ENCODE assay signal across 8 mouse cellular contexts in genomic region chr6:48626464-48626863, GRCm38 (mm10). TPM values are rescaled to one million over a fixed set of nuclear protein-coding genes. Genes with fewer than 3 reads are reported as not detected.
DNase-seq lines count a peak whose midpoint lies in the region; ATAC-seq and TF ChIP-seq lines count a peak whose summit lies in the region.

Gene AI854703, plus strand, starts transcription at chr6:48626764.

- no peaks in the 10 kb centered on the region for H3K36me3 ChIP-seq in heart, embryonic 16.5 days (ENCODE audit: control insufficient read depth, insufficient read depth)
- H3K36me3 ChIP-seq in hindbrain, embryonic 12.5 days: peaks cover 6% of the 10 kb centered on the region; the same call in 1 of the 2 replicates
- H3K36me3 ChIP-seq in liver, embryonic 14.5 days (replicated peaks; ENCODE audit: control insufficient read depth, insufficient read depth, low read depth): no peaks in the 10 kb centered on the region

- TF ChIP-seq EP300 in liver, embryonic 14.5 days (IDR thresholded peaks at IDR 0.05; ENCODE audit: low read depth): no peak

- no peak for DNase-seq in heart, adult 8-10 months (ENCODE audit: low spot score)
- no peak for DNase-seq in liver, embryonic 14.5 days (ENCODE audit: low read depth in 3 of 3, low spot score in 3 of 3)
- DNase-seq in cerebellum, adult 9-10 months: no peak
- no peak for DNase-seq in embryo, embryonic 11 days

- H3K9ac ChIP-seq in heart, embryonic 16.5 days (ENCODE audit: low read length): peak within 1 kb of the TSS; percentile 56
- peak within 1 kb of the TSS; percentile 42 for H3K9ac ChIP-seq in hindbrain, embryonic 12.5 days
- no peak within 1 kb of the TSS for H3K9ac ChIP-seq in liver, embryonic 14.5 days (replicated peaks)

- WGBS in heart, embryonic 16.5 days: 39% methylated on average over 8 of the region's 8 CpGs
- WGBS in hindbrain, embryonic 12.5 days: 32% methylated on average over 8 of the region's 8 CpGs
- WGBS in liver, embryonic 14.5 days (ENCODE audit: insufficient replicate concordance): 48% methylated on average over 8 of the region's 8 CpGs

- peaks cover 5% of the 10 kb centered on the region; the same call in 1 of the 2 replicates for H3K4me1 ChIP-seq in heart, embryonic 16.5 days (ENCODE audit: control insufficient read depth, insufficient read depth, low read length)
- peaks cover 5% of the 10 kb centered on the region for H3K4me1 ChIP-seq in bone marrow macrophage, adult 2 months (ENCODE audit: control insufficient read depth, insufficient read depth, low read length)
- H3K4me1 ChIP-seq in hindbrain, embryonic 12.5 days: peaks cover 22% of the 10 kb centered on the region
- no peaks in the 10 kb centered on the region for H3K4me1 ChIP-seq in liver, embryonic 14.5 days (replicated peaks; ENCODE audit: control insufficient read depth in 2 of 2, insufficient read depth in 2 of 2, low read length in 1 of 2)

- peak within 1 kb of the TSS; percentile 50 for H3K4me3 ChIP-seq in heart, embryonic 16.5 days (ENCODE audit: low read length)
- H3K4me3 ChIP-seq in bone marrow macrophage, adult 2 months (ENCODE audit: insufficient read depth, low read length): peak within 1 kb of the TSS; percentile 58
- peak within 1 kb of the TSS; percentile 39 for H3K4me3 ChIP-seq in hindbrain, embryonic 12.5 days
- peak within 1 kb of the TSS; percentile 32 to 44 for H3K4me3 ChIP-seq in liver, embryonic 14.5 days (ENCODE audit: insufficient read depth in 1 of 2, low read depth in 2 of 2, low read length in 2 of 2)

- TF ChIP-seq POLR2A in bone marrow macrophage, adult 2 months (IDR thresholded peaks at IDR 0.05; ENCODE audit: borderline replicate concordance, low read depth, low read length): no peak

- peak within 1 kb of the TSS; percentile 66 for H3K4me2 ChIP-seq in heart, embryonic 16.5 days (ENCODE audit: low read depth, low read length)
- H3K4me2 ChIP-seq in hindbrain, embryonic 12.5 days (replicated peaks): peak within 1 kb of the TSS; percentile 74
- peak within 1 kb of the TSS; percentile 64 for H3K4me2 ChIP-seq in liver, embryonic 14.5 days (ENCODE audit: low read depth)

- no peak within 1 kb of the TSS for H3K27ac ChIP-seq in heart, embryonic 16.5 days (ENCODE audit: low read length)
- H3K27ac ChIP-seq in bone marrow macrophage, adult 2 months (ENCODE audit: insufficient read depth, low read depth, low read length): no peak within 1 kb of the TSS
- H3K27ac ChIP-seq in hindbrain, embryonic 12.5 days: no peak within 1 kb of the TSS
- H3K27ac ChIP-seq in liver, embryonic 14.5 days: no peak within 1 kb of the TSS

- peaks cover 19% of the 10 kb centered on the region for H3K27me3 ChIP-seq in heart, embryonic 16.5 days (ENCODE audit: control insufficient read depth, insufficient read depth, low read length)
- H3K27me3 ChIP-seq in hindbrain, embryonic 12.5 days: peaks cover 53% of the 10 kb centered on the region
- peaks cover 10% of the 10 kb centered on the region for H3K27me3 ChIP-seq in liver, embryonic 14.5 days (ENCODE audit: control insufficient read depth, insufficient read depth, low read length)

- TF ChIP-seq CTCF in bone marrow macrophage, adult 2 months (IDR thresholded peaks at IDR 0.05; ENCODE audit: low read depth, low read length): no peak
- TF ChIP-seq CTCF in liver, embryonic 14.5 days (IDR thresholded peaks at IDR 0.05; ENCODE audit: low read depth): no peak

- ATAC-seq in heart, embryonic 16.5 days (replicated peaks; ENCODE audit: extremely low read depth, insufficient read depth, low FRiP score): no peak
- no peak for ATAC-seq in hindbrain, embryonic 12.5 days (ENCODE audit: low FRiP score)
- no peak for ATAC-seq in liver, embryonic 14.5 days (ENCODE audit: insufficient read depth)
- no peak for ATAC-seq in activated CD4-positive, CD25-positive, alpha-beta regulatory T cell, adult 4 months

- H3K9me3 ChIP-seq in heart, embryonic 16.5 days (replicated peaks; ENCODE audit: control insufficient read depth, low read length): no peaks in the 10 kb centered on the region
- no peaks in the 10 kb centered on the region for H3K9me3 ChIP-seq in hindbrain, embryonic 12.5 days (replicated peaks)
- H3K9me3 ChIP-seq in liver, embryonic 14.5 days (ENCODE audit: control insufficient read depth, low read length): no peaks in the 10 kb centered on the region

RNA-seq across cellular contexts. Expression of gene AI854703, which starts in this region (rescaled TPM):
- polyA plus RNA-seq in heart, embryonic 16.5 days (2015; fragmentation: Nextera tagmentation; extraction: Ambion mirVana): 1.0 and 1.7 TPM in 2 replicates
- total RNA-seq in heart, adult 8-10 months (2022): under 1 TPM; 0.22 to 0.69 (median 0.43) TPM
- polyA plus RNA-seq in bone marrow macrophage, adult 2 months (2012; ENCODE audit: insufficient read depth, insufficient read length, missing spikeins): 0.15 TPM in 1 of 2 replicates, not detected in the other
- polyA plus RNA-seq in hindbrain, embryonic 12.5 days (2016; fragmentation: Nextera tagmentation; extraction: Ambion mirVana): 2.6 and 3.1 TPM in 2 replicates
- polyA plus RNA-seq in liver, embryonic 14.5 days (2012; rRNA removed): 0.31 and 0.34 TPM in 2 replicates
- 0.06 and 0.27 TPM in 2 replicates for polyA plus RNA-seq in liver, embryonic 14.5 days (2014; fragmentation: Nextera tagmentation; extraction: Ambion mirVana)
- 1 to 10 TPM; 1.2 to 1.7 TPM for polyA plus RNA-seq in activated CD4-positive, CD25-positive, alpha-beta regulatory T cell, adult 4 months (2017; shearing (Covaris generic))
